Mouse (Mus musculus) MEL (cell line): ENCODE data around the gene Clpb. TPM values are rescaled to one million over a fixed set of nuclear protein-coding genes. Genes with fewer than 3 reads are reported as not detected.

Experiments
- DNase-seq: peaks from one replicate; pipeline ENCODE4 v3.0.0; 2011; ENCODE audit warnings: low read depth, low spot score
- H3K27ac ChIP-seq: 2 replicates; pipeline ENCODE4 v1.5.1; 2012; ENCODE audit warnings: low read depth, mild to moderate bottlenecking, control low read depth, low read length, moderate library complexity; ENCODE audit not compliant: control insufficient read depth
- H3K27me3 ChIP-seq, 2 experiments: fragments of 150-350 bp in 1 of 2; sonication (generic) in 1 of 2; 2 replicates each; pipeline ENCODE4 v1.6.1; 2012; ENCODE audit warnings: low read length in 2 of 2, mild to moderate bottlenecking in 2 of 2, improper control_type of control experiment in 1 of 2, moderate library complexity in 1 of 2; ENCODE audit not compliant: insufficient read depth in 2 of 2, control insufficient read depth in 1 of 2
- H3K36me3 ChIP-seq, 2 experiments: 2 replicates each; pipeline ENCODE4 v1.6.1; 2012 to 2014; ENCODE audit warnings: low read length in 2 of 2, improper control_type of control experiment in 1 of 2, inconsistent platforms in 1 of 2, mild to moderate bottlenecking in 1 of 2; ENCODE audit not compliant: insufficient read depth in 2 of 2, control insufficient read depth in 1 of 2
- H3K4me1 ChIP-seq, 2 experiments: fragments of 150-350 bp in 1 of 2; sonication (generic) in 1 of 2; 2 replicates each; pipeline ENCODE4 v1.6.1; 2012; ENCODE audit warnings: low read length in 2 of 2, improper control_type of control experiment in 1 of 2, mild to moderate bottlenecking in 1 of 2; ENCODE audit not compliant: insufficient read depth in 2 of 2, control insufficient read depth in 1 of 2
- H3K4me3 ChIP-seq, 2 experiments: fragments of 150-350 bp in 1 of 2; sonication (generic) in 1 of 2; 2 replicates each; pipeline ENCODE4 v1.5.1; 2012; ENCODE audit warnings: low read depth in 2 of 2, low read length in 2 of 2, mild to moderate bottlenecking in 2 of 2, moderate library complexity in 2 of 2, control low read depth in 1 of 2, improper control_type of control experiment in 1 of 2; ENCODE audit not compliant: control insufficient read depth in 1 of 2, insufficient read depth in 1 of 2
- H3K79me2 ChIP-seq: 2 replicates; pipeline ENCODE4 v1.6.1; 2012; ENCODE audit warnings: mild to moderate bottlenecking, low read length, moderate library complexity; ENCODE audit not compliant: control insufficient read depth, poor library complexity, insufficient read depth
- H3K9ac ChIP-seq: 2 replicates; pipeline ENCODE4 v1.6.1; 2012; ENCODE audit warnings: low read depth, mild to moderate bottlenecking, control low read depth, low read length, moderate library complexity; ENCODE audit not compliant: control insufficient read depth, poor library complexity, severe bottlenecking
- H3K9me3 ChIP-seq: fragments of 150-350 bp; sonication (generic); replicated peaks from 2 replicates; pipeline ENCODE4 v1.6.1; 2012; ENCODE audit warnings: mild to moderate bottlenecking, low read length, improper control_type of control experiment, moderate library complexity; ENCODE audit not compliant: insufficient read depth
- BHLHE40 ChIP-seq: IDR thresholded peaks from 2 replicates; pipeline ENCODE4 v1.6.1; 2012; ENCODE audit warnings: low read depth, mild to moderate bottlenecking, inconsistent platforms, low read length, improper control_type of control experiment, borderline replicate concordance
- CHD1 ChIP-seq: IDR thresholded peaks from 2 replicates; pipeline ENCODE4 v1.6.1; 2012; ENCODE audit warnings: low read depth, mild to moderate bottlenecking, inconsistent platforms, low read length, improper control_type of control experiment
- CHD2 ChIP-seq: IDR thresholded peaks from 2 replicates; pipeline ENCODE4 v1.6.1; 2011; ENCODE audit warnings: low read length, improper control_type of control experiment
- CTCF ChIP-seq, 3 experiments: IDR thresholded peaks in 2 of 3; conservative IDR thresholded peaks in 1 of 3; 2 replicates each; pipeline ENCODE4 v1.5.1; 2011 to 2012; ENCODE audit warnings: low read length in 3 of 3, low read depth in 2 of 3, mild to moderate bottlenecking in 2 of 3, improper control_type of control experiment in 1 of 3, inconsistent platforms in 1 of 3, mixed read lengths in 1 of 3, moderate library complexity in 1 of 3; ENCODE audit not compliant: control insufficient read depth in 1 of 3, insufficient read depth in 1 of 3, poor library complexity in 1 of 3, severe bottlenecking in 1 of 3
- ELF1 ChIP-seq: IDR thresholded peaks from 2 replicates; pipeline ENCODE4 v1.6.1; 2014; ENCODE audit warnings: low read depth, mild to moderate bottlenecking, inconsistent platforms, low read length, improper control_type of control experiment, moderate library complexity
- EP300 ChIP-seq, 2 experiments: IDR thresholded peaks; 2 replicates each; pipeline ENCODE4 v1.6.1; 2011; ENCODE audit warnings: improper control_type of control experiment in 2 of 2, low read length in 2 of 2, low read depth in 1 of 2, mild to moderate bottlenecking in 1 of 2
- GATA1 ChIP-seq: IDR thresholded peaks from 2 replicates; pipeline ENCODE4 v1.6.1; 2011; ENCODE audit warnings: low read depth, low read length, improper control_type of control experiment
- HCFC1 ChIP-seq: IDR thresholded peaks from 2 replicates; pipeline ENCODE4 v1.6.1; 2012; ENCODE audit warnings: low read depth, mild to moderate bottlenecking, inconsistent platforms, low read length, improper control_type of control experiment, moderate library complexity
- JUND ChIP-seq: IDR thresholded peaks from 2 replicates; pipeline ENCODE4 v1.6.1; 2011; ENCODE audit warnings: low read depth, mild to moderate bottlenecking, improper control_type of control experiment, low read length
- KAT2A ChIP-seq: conservative IDR thresholded peaks from 2 replicates; pipeline ENCODE4 v1.6.1; 2012; ENCODE audit warnings: low read depth, low read length, improper control_type of control experiment, inconsistent platforms
- MAFK ChIP-seq: IDR thresholded peaks from 2 replicates; pipeline ENCODE4 v1.6.1; 2011; ENCODE audit warnings: low read depth, mild to moderate bottlenecking, low read length, improper control_type of control experiment, borderline replicate concordance
- MAX ChIP-seq: IDR thresholded peaks from 2 replicates; pipeline ENCODE4 v1.6.1; 2011; ENCODE audit warnings: low read length, improper control_type of control experiment
- MXI1 ChIP-seq: IDR thresholded peaks from 2 replicates; pipeline ENCODE4 v1.6.1; 2011; ENCODE audit warnings: mild to moderate bottlenecking, low read depth, low read length, improper control_type of control experiment
- NELFE ChIP-seq: IDR thresholded peaks from 2 replicates; pipeline ENCODE4 v1.6.1; 2011; ENCODE audit warnings: low read depth, low read length, improper control_type of control experiment
- NRF1 ChIP-seq: IDR thresholded peaks from 2 replicates; pipeline ENCODE4 v1.6.1; 2014; ENCODE audit warnings: low read depth, mild to moderate bottlenecking, inconsistent platforms, low read length, improper control_type of control experiment, moderate library complexity; ENCODE audit not compliant: poor library complexity, insufficient read depth, severe bottlenecking
- POLR2A ChIP-seq, 2 experiments: IDR thresholded peaks; 2 replicates each; pipeline ENCODE4 v1.6.1; 2011 to 2012; ENCODE audit warnings: low read length in 2 of 2, mild to moderate bottlenecking in 2 of 2, control low read depth in 1 of 2, improper control_type of control experiment in 1 of 2, low read depth in 1 of 2, moderate library complexity in 1 of 2; ENCODE audit not compliant: control insufficient read depth in 1 of 2, insufficient read depth in 1 of 2, poor library complexity in 1 of 2
- SIN3A ChIP-seq: IDR thresholded peaks from 2 replicates; pipeline ENCODE4 v1.6.1; 2012; ENCODE audit warnings: low read length, improper control_type of control experiment, inconsistent platforms
- SMC3 ChIP-seq: IDR thresholded peaks from 2 replicates; pipeline ENCODE4 v1.6.1; 2011; ENCODE audit warnings: low read depth, low read length, improper control_type of control experiment
- TBP ChIP-seq: IDR thresholded peaks from 2 replicates; pipeline ENCODE4 v1.8.0; 2011; ENCODE audit warnings: low read depth, low read length, improper control_type of control experiment
- TCF12 ChIP-seq: IDR thresholded peaks from 2 replicates; pipeline ENCODE4 v1.6.1; 2014; ENCODE audit warnings: low read depth, mild to moderate bottlenecking, inconsistent platforms, low read length, improper control_type of control experiment, moderate library complexity
- UBTF ChIP-seq: IDR thresholded peaks from 2 replicates; pipeline ENCODE4 v1.6.1; 2012; ENCODE audit warnings: low read depth, mild to moderate bottlenecking, inconsistent platforms, low read length, improper control_type of control experiment, moderate library complexity, borderline replicate concordance; ENCODE audit not compliant: insufficient read depth
- USF1 ChIP-seq: IDR thresholded peaks from 2 replicates; pipeline ENCODE4 v1.6.1; 2014; ENCODE audit warnings: low read depth, mild to moderate bottlenecking, inconsistent platforms, low read length, improper control_type of control experiment, moderate library complexity
- ZC3H11A ChIP-seq: IDR thresholded peaks from 2 replicates; pipeline ENCODE4 v1.6.1; 2012; ENCODE audit warnings: low read depth, mild to moderate bottlenecking, inconsistent platforms, low read length, improper control_type of control experiment
- ZMIZ1 ChIP-seq: IDR thresholded peaks from 2 replicates; pipeline ENCODE4 v1.6.1; 2012; ENCODE audit warnings: low read depth, mild to moderate bottlenecking, inconsistent platforms, low read length, improper control_type of control experiment, moderate library complexity
- ZNF384 ChIP-seq: IDR thresholded peaks from 2 replicates; pipeline ENCODE4 v1.6.1; 2012; ENCODE audit warnings: low read depth, mild to moderate bottlenecking, inconsistent platforms, low read length, improper control_type of control experiment
- polyA plus RNA-seq, 2 experiments: library from polyadenylated mRNA; stranded (reverse) in 1 of 2; unstranded in 1 of 2; fragments of >175 nt in 1 of 2; fragments of >200 nt in 1 of 2; gene quantifications; 2 replicates each; pipeline versions ENCODE4 v1.2.1 to v1.2.4; 2012; ENCODE audit warnings: low replicate concordance in 2 of 2, low read depth in 1 of 2; ENCODE audit not compliant: insufficient read length in 2 of 2, insufficient read depth in 1 of 2, missing spikeins in 1 of 2
- total RNA-seq: library from RNA; depleted of rRNA; stranded (reverse); fragments of 300-350 nt; gene quantifications from 2 replicates; pipeline ENCODE4 v1.2.3, GENCODE M21; 2012

Clpb gene
- total and polyA plus RNA-seq, 3 experiments: 59.0 to 71.5 TPM; not detected in 1

DNA sequence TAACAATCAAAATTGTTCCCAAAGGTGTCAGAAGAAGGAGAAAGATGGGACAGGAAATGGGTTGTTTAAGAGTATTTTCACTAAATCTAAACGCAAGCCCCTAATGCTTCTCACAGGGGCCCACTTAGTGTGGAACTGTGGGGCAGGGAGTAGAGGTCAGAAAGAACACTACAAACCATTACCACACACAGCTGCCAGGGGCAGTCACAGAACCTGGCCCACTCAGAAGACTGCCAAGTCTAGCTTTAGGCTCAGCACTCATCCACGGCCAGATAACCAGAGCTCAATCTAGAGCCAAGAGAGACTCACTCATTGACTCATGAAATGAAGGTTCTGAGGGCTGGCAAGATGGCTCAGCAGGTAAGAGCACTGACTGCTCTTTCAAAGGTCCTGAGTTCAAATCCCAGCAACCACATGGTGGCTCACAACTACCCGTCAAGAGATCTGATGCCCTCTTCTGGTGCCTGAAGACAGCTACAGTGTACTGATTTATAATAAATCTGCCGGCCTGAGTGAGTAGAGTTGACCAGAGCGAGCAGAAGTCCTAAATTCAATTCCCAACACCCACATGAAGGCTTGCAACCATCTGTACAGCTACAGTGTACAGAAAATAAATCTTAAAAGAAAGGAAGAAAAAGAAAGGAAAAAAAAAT, 172.2 kb downstream of the Clpb start:
- H3K9ac ChIP-seq: peak overlapping the region; percentile 81
- H3K79me2 ChIP-seq: peaks cover 3% of the 10 kb centered on the region; the same call in 1 of the 2 replicates
- H3K36me3 ChIP-seq: no peaks in the 10 kb centered on the region
- peak; percentile 21 for DNase-seq
- H3K27me3 ChIP-seq: no peaks in the 10 kb centered on the region
- H3K4me3 ChIP-seq: peak overlapping the region; percentile 69 to 100
- no peaks in the 10 kb centered on the region for H3K9me3 ChIP-seq
- H3K4me1 ChIP-seq: 0 out of 4 replicates have a peak, but pooled peaks cover 0 to 5% of the 10 kb centered on the region in 2 experiments
- H3K27ac ChIP-seq: no peak overlapping the region
- TF ChIP-seq ZMIZ1 (no peak), CTCF (IDR thresholded peaks at IDR 0.05 in 2 of 3, conservative IDR thresholded peaks at IDR 0.05 in 1 of 3; ENCODE audit: control insufficient read depth in 1 of 3, insufficient read depth in 1 of 3, low read depth in 2 of 3, low read length in 3 of 3, poor library complexity in 1 of 3, severe bottlenecking in 1 of 3) (peak in 1 of 3 experiments; percentile 24; a peak in 3 of 6 replicates), TBP (0 out of 2 replicates have a peak, but pooled peaks have one; percentile 24), JUND (no peak), MAX (0 out of 2 replicates have a peak, but pooled peaks have one; percentile 28)

DNA sequence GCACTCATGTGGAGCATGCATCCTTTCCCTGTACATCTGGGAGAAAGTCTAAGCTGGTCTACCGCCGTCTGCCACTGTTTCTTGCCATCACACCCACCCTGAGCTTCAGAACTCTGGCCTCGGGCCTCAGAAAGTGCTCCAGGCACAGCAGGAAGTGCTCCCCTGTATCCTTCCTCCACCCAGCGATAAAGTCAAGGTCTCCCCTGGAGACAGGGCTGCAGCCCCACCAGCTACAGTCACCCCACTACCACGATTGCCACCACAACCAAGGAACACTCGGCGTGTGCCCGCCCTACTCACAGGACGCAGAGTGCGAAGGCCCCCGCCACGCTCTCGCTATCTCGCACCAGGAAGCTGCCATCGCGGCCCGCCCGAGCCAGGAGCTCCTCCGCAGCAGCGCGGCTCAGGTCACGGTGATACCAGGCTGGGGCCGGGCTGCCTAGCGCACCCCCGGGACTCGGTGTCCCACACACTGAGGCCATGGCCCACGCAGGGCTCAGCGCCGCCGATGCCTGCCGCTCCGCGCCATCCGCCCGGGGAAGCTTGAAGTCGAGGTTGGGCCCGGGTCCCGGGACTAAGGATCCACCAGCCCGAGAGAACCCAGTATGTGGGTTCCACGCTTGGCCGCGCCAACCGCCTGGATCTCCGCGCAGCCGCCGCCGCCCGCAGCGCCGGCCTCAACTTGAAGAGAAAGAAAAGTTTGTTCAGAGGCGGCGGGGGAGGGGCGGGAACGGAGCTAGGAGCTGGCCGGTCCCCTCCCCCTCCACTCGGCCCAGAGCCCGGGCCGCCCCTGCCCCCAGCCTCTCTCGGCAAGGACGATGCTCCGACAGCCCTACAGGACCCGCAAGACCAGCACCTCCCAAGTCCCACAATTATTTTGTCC, 173.1 kb downstream of the Clpb start:
- no peak for TF ChIP-seq CTCF (IDR thresholded peaks at IDR 0.05 in 2 of 3, conservative IDR thresholded peaks at IDR 0.05 in 1 of 3; ENCODE audit: control insufficient read depth in 1 of 3, insufficient read depth in 1 of 3, low read depth in 2 of 3, low read length in 3 of 3, poor library complexity in 1 of 3, severe bottlenecking in 1 of 3)
- no peak for TF ChIP-seq CHD1
- TF ChIP-seq MAFK: no peak
- no peak for TF ChIP-seq ZC3H11A
- TF ChIP-seq SMC3: no peak
- TF ChIP-seq JUND: no peak
- no peak for TF ChIP-seq NRF1
- no peak for TF ChIP-seq ZNF384
- TF ChIP-seq BHLHE40: no peak
- TF ChIP-seq HCFC1: peak; percentile 6; the same call in 1 of the 2 replicates
- peak; percentile 18; the same call in 1 of the 2 replicates for TF ChIP-seq SIN3A
- TF ChIP-seq MXI1: no peak
- no peak for TF ChIP-seq GATA1
- no peak for TF ChIP-seq USF1
- TF ChIP-seq ELF1: no peak
- TF ChIP-seq KAT2A: 0 out of 2 replicates have a peak, but pooled peaks have one; percentile 17
- no peak for TF ChIP-seq TBP
- 0 out of 2 replicates have a peak, but pooled peaks have one; percentile 11 for TF ChIP-seq MAX
- peak in 1 of 2 experiments; percentile 28; a peak in 1 of 4 replicates for TF ChIP-seq EP300 (IDR thresholded peaks at IDR 0.05; ENCODE audit: low read depth in 1 of 2, low read length in 2 of 2)
- peak in 1 of 2 experiments; percentile 48; a peak in 1 of 4 replicates for TF ChIP-seq POLR2A (IDR thresholded peaks at IDR 0.05; ENCODE audit: control insufficient read depth in 1 of 2, insufficient read depth in 1 of 2, low read depth in 1 of 2, low read length in 2 of 2, poor library complexity in 1 of 2)
- peak; percentile 42; the same call in 1 of the 2 replicates for TF ChIP-seq CHD2
- 0 out of 2 replicates have a peak, but pooled peaks have one; percentile 3 for TF ChIP-seq TCF12
- peak; percentile 88; the same call in 1 of the 2 replicates for TF ChIP-seq UBTF
- no peak; the same call in 1 of the 2 replicates for TF ChIP-seq NELFE
- TF ChIP-seq, all 39 proteins: peak for 9
- Histone ChIP-seq H3K27ac (peak overlapping the region; percentile 32; the same call in 1 of the 2 replicates), H3K9ac (peak overlapping the region; percentile 81), H3K79me2 (peaks cover 3% of the 10 kb centered on the region; the same call in 1 of the 2 replicates), H3K36me3 (no peaks in the 10 kb centered on the region), H3K4me1 (0 out of 4 replicates have a peak, but pooled peaks cover 0 to 5% of the 10 kb centered on the region in 2 experiments), H3K27me3 (no peaks in the 10 kb centered on the region), H3K9me3 (no peaks in the 10 kb centered on the region), H3K4me3 (peak overlapping the region; percentile 69 to 100)
- peak; percentile 74 for DNase-seq
